Mouse (Mus musculus): ENCODE data around the gene Prdm11. TPM values are rescaled to one million over a fixed set of nuclear protein-coding genes. Genes with fewer than 3 reads are reported as not detected.

Prdm11 gene
- total and polyA plus RNA-seq, 2 experiments from 2014 or later = 3.5 to 14.9 TPM

- Histone ChIP-seq H3K36me3 (ENCODE audit: insufficient read depth, low read length) (no peaks in the 10 kb centered on the region), H3K4me2 (ENCODE audit: low read depth, low read length) (no peak overlapping the region), H3K27me3 (ENCODE audit: insufficient read depth, low read length) (no peaks in the 10 kb centered on the region), H3K9me3 (ENCODE audit: low read length) (no peaks in the 10 kb centered on the region), H3K27ac (peak overlapping the region; percentile 41; the same call in 1 of the 2 replicates), H3K4me1 (ENCODE audit: insufficient read depth, low read length) (no peaks in the 10 kb centered on the region), H3K4me3 (ENCODE audit: low read length) (no peak overlapping the region), H3K9ac (replicated peaks; ENCODE audit: low read length) (peak overlapping the region; percentile 24; the same call in 1 of the 2 replicates)
- WGBS = 32% methylated on average over 10 of the region's 10 CpGs
- TF ChIP-seq CTCF (IDR thresholded peaks at IDR 0.05; ENCODE audit: low read depth) = no peak
- ATAC-seq (peak; percentile 60; the same call in 1 of the 2 replicates), DNase-seq (ENCODE audit: low spot score) (peak; percentile 40)
Measured at GRCm38 (mm10) chr2:92967032-92967838, 78.7 kb downstream of the Prdm11 start.

DNA sequence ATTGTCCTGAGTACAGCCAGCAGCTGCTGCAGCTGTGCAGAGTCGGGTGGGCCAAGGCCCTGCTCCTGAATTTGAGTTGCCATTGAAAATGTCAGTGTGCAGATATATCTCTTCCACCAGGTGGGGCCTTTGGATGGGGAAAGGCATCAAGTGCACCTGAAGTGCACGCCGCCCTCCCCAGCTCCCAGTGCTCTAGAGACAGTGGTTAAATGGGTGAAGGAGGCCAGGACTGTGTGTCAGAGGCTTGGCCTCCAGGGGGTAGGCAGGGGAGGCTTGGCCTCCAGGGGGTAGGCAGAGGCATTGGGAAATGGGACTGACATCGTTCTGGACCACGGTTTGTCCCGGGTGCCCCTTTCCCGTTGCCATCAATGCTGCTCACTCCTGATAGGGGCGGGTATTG, 79.7 kb downstream of the Prdm11 start:
- TF ChIP-seq CTCF (IDR thresholded peaks at IDR 0.05; ENCODE audit: low read depth) = peak; percentile 37
- ATAC-seq = no peak
- Histone ChIP-seq H3K4me2 (ENCODE audit: low read depth, low read length) (no peak overlapping the region), H3K4me3 (ENCODE audit: low read length) (no peak overlapping the region), H3K9ac (replicated peaks; ENCODE audit: low read length) (no peak overlapping the region), H3K4me1 (ENCODE audit: insufficient read depth, low read length) (no peaks in the 10 kb centered on the region), H3K9me3 (ENCODE audit: low read length) (no peaks in the 10 kb centered on the region), H3K36me3 (ENCODE audit: insufficient read depth, low read length) (no peaks in the 10 kb centered on the region), H3K27ac (no peak overlapping the region), H3K27me3 (ENCODE audit: insufficient read depth, low read length) (no peaks in the 10 kb centered on the region)
- 65% methylated on average over 8 of the region's 8 CpGs for WGBS
- DNase-seq (ENCODE audit: low spot score) = no peak

DNA sequence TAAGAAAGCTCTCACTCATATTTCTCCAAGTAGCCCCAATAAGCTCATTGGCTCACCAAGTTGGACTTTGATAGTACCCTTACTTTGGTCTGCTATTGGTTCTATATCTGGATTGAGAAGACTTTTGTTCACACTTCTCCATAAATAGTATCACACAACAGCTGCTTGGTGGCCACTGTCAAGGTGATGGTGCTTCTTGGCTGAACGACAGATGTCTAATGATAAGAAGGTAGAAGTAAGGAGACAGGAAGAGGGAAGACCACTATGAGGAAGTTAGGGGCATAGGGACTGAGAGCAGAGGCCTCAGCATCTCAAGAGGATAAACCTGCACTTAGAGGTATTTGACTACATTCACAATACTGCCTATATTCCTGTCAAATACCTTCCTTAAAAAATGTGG, 81.6 kb downstream of the Prdm11 start:
- no peak for ATAC-seq
- WGBS = 87% methylated on average over 1 of the region's 1 CpGs

GRCm38 (mm10) chr2:92958640-92959039, 87.3 kb downstream of the Prdm11 start:
- H3K4me1 ChIP-seq (ENCODE audit: insufficient read depth, low read length) = no peaks in the 10 kb centered on the region
- 37% methylated on average over 4 of the region's 4 CpGs for WGBS
- H3K36me3 ChIP-seq (ENCODE audit: insufficient read depth, low read length) = no peaks in the 10 kb centered on the region
- no peak overlapping the region for H3K27ac ChIP-seq
- ATAC-seq (no peak), DNase-seq (ENCODE audit: low spot score) (peak; percentile 28)
- TF ChIP-seq CTCF (IDR thresholded peaks at IDR 0.05; ENCODE audit: low read depth) = no peak
- H3K9me3 ChIP-seq (ENCODE audit: low read length) = no peaks in the 10 kb centered on the region
- H3K27me3 ChIP-seq (ENCODE audit: insufficient read depth, low read length) = no peaks in the 10 kb centered on the region
- H3K9ac ChIP-seq (replicated peaks; ENCODE audit: low read length) = no peak overlapping the region
- H3K4me2 ChIP-seq (ENCODE audit: low read depth, low read length) = no peak overlapping the region
- no peak overlapping the region for H3K4me3 ChIP-seq (ENCODE audit: low read length)

More for the DNA sequence above, 81.6 kb downstream of the Prdm11 start:
- no peak overlapping the region for H3K4me3 ChIP-seq (ENCODE audit: low read length)
- H3K4me1 ChIP-seq (ENCODE audit: insufficient read depth, low read length) = no peaks in the 10 kb centered on the region
- H3K9ac ChIP-seq (replicated peaks; ENCODE audit: low read length) = no peak overlapping the region
- no peak for DNase-seq (ENCODE audit: low spot score)
- no peaks in the 10 kb centered on the region for H3K27me3 ChIP-seq (ENCODE audit: insufficient read depth, low read length)
- no peaks in the 10 kb centered on the region for H3K9me3 ChIP-seq (ENCODE audit: low read length)
- H3K4me2 ChIP-seq (ENCODE audit: low read depth, low read length) = no peak overlapping the region
- H3K27ac ChIP-seq = no peak overlapping the region
- H3K36me3 ChIP-seq (ENCODE audit: insufficient read depth, low read length) = no peaks in the 10 kb centered on the region
- TF ChIP-seq CTCF (IDR thresholded peaks at IDR 0.05; ENCODE audit: low read depth) = no peak

- WGBS = 83% methylated on average over 2 of the region's 2 CpGs
- ATAC-seq = no peak
- no peaks in the 10 kb centered on the region for H3K27me3 ChIP-seq (ENCODE audit: insufficient read depth, low read length)
- TF ChIP-seq CTCF (IDR thresholded peaks at IDR 0.05; ENCODE audit: low read depth) = no peak
- no peak overlapping the region for H3K4me3 ChIP-seq (ENCODE audit: low read length)
- no peaks in the 10 kb centered on the region for H3K9me3 ChIP-seq (ENCODE audit: low read length)
- no peak for DNase-seq (ENCODE audit: low spot score)
- no peak overlapping the region for H3K9ac ChIP-seq (replicated peaks; ENCODE audit: low read length)
- no peak overlapping the region for H3K4me2 ChIP-seq (ENCODE audit: low read depth, low read length)
- H3K27ac ChIP-seq = no peak overlapping the region
- no peaks in the 10 kb centered on the region for H3K4me1 ChIP-seq (ENCODE audit: insufficient read depth, low read length)
- no peaks in the 10 kb centered on the region for H3K36me3 ChIP-seq (ENCODE audit: insufficient read depth, low read length)
Measured at GRCm38 (mm10) chr2:92956943-92957342, 89.0 kb downstream of the Prdm11 start.

GRCm38 (mm10) chr2:92954404-92955114, 91.4 kb downstream of the Prdm11 start:
- DNase-seq (ENCODE audit: low spot score) (peak; percentile 65), ATAC-seq (no peak)
- Histone ChIP-seq H3K9ac (replicated peaks; ENCODE audit: low read length) (no peak overlapping the region), H3K4me1 (ENCODE audit: insufficient read depth, low read length) (no peaks in the 10 kb centered on the region), H3K4me3 (ENCODE audit: low read length) (no peak overlapping the region), H3K27me3 (ENCODE audit: insufficient read depth, low read length) (no peaks in the 10 kb centered on the region), H3K27ac (no peak overlapping the region), H3K4me2 (ENCODE audit: low read depth, low read length) (no peak overlapping the region), H3K9me3 (ENCODE audit: low read length) (no peaks in the 10 kb centered on the region), H3K36me3 (ENCODE audit: insufficient read depth, low read length) (no peaks in the 10 kb centered on the region)
- 35% methylated on average over 11 of the region's 11 CpGs for WGBS
- TF ChIP-seq CTCF (IDR thresholded peaks at IDR 0.05; ENCODE audit: low read depth) = peak; percentile 87

Measured in hindbrain, postnatal 0 days (tissue).